Mouse (Mus musculus) olfactory bulb, adult 2 months (tissue): ENCODE data around the gene Ssr3.

Source experiments
- CTCF ChIP-seq: fragments of 200-500 bp; IDR thresholded peaks from 2 replicates; pipeline ENCODE4 v1.5.1; 2012; ENCODE audit warnings: low read depth, mild to moderate bottlenecking, low read length, moderate library complexity; ENCODE audit not compliant: insufficient read depth
- POLR2A ChIP-seq: fragments of 200-500 bp; IDR thresholded peaks from 2 replicates; pipeline ENCODE4 v1.6.1; 2012; ENCODE audit warnings: mild to moderate bottlenecking, low read depth, low read length, moderate library complexity; ENCODE audit not compliant: insufficient read depth

DNA sequence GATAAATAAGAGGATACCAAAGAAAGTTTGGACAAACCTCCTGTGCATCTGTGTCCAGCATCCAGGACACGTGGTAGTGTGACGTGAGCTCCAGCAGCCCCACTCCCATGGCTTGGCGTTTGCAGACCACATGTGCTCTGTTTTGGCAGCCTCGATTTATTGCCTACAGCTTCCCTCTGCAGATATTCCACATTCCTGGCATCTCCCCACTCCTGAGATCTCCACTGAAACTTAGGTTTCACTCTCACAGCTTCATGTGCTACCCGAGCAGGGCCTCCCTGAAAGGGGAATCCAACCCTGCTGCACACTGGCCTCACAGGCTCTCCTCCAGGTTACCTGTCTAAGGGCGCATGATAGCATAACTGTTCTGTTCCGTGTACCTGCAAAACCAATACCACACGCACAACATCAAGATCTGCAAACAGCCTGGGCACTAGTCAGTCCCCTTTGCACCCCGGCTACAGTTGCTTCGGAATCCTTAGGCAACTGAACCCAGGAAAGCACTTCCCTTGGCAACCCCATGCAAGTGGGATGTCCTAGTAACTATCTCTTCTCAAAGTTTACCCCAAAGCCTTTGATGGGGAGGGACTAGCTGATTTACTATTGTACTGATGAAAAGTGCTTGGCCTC is 54.5 kb downstream of the Ssr3 start:
- TF ChIP-seq CTCF: no peak
- no peak for TF ChIP-seq POLR2A
